Mouse (Mus musculus) stomach, embryonic 16.5 days (tissue): ENCODE measurements around the gene Slc36a1. TPM values are rescaled to one million over a fixed set of nuclear protein-coding genes. Genes with fewer than 3 reads are reported as not detected.
A peak's percentile ranks its signal among the peaks of the same experiment; 100 is the strongest.

Experiments
- ATAC-seq: fragments of 200-750 bp; cut with Nextera tagmentation; 2 replicates; pipeline ENCODE4 v1.8.0; 2017; ENCODE audit warnings: moderate number of reproducible peaks, moderate TSS enrichment; ENCODE audit not compliant: insufficient read depth, low FRiP score
- H3K27ac ChIP-seq: fragments of 300-500 bp; sonication (generic); 2 replicates; pipeline ENCODE4 v1.5.1; 2014; ENCODE audit warnings: low read length
- H3K27me3 ChIP-seq: fragments of 300-500 bp; sonication (generic); 2 replicates; pipeline ENCODE4 v1.6.1; 2014; ENCODE audit warnings: low read length, control low read depth, mixed read lengths; ENCODE audit not compliant: control insufficient read depth, insufficient read depth
- H3K36me3 ChIP-seq: fragments of 300-500 bp; sonication (generic); 2 replicates; pipeline ENCODE4 v1.6.1; 2014; ENCODE audit warnings: low read length; ENCODE audit not compliant: control insufficient read depth, insufficient read depth
- H3K4me1 ChIP-seq: fragments of 300-500 bp; sonication (generic); 2 replicates; pipeline ENCODE4 v1.6.1; 2014; ENCODE audit warnings: low read length, control low read depth, mixed read lengths; ENCODE audit not compliant: control insufficient read depth, insufficient read depth
- H3K4me2 ChIP-seq: fragments of 300-500 bp; sonication (generic); 2 replicates; pipeline ENCODE4 v1.6.1; 2014; ENCODE audit warnings: low read depth, low read length, mixed read lengths
- H3K4me3 ChIP-seq: fragments of 300-500 bp; sonication (generic); replicated peaks from 2 replicates; pipeline ENCODE4 v1.5.1; 2014; ENCODE audit warnings: mild to moderate bottlenecking, low read length
- H3K9ac ChIP-seq: fragments of 300-500 bp; sonication (generic); 2 replicates; pipeline ENCODE4 v1.6.1; 2014; ENCODE audit warnings: low read length
- H3K9me3 ChIP-seq: fragments of 300-500 bp; sonication (generic); replicated peaks from 2 replicates; pipeline ENCODE4 v1.6.1; 2016; ENCODE audit warnings: low read length, control low read depth; ENCODE audit not compliant: control insufficient read depth
- WGBS: fragments of 180-500 bp; shearing (Covaris S2); extraction: QIAGEN DNeasy Blood & Tissue Kit; methylation state at CpG from one replicate; pipeline ENCODE4 v1.1.7; 2014; 5-methylcytosine and 5-hydroxymethylcytosine counted together
- polyA plus RNA-seq: library from polyadenylated mRNA; unstranded; fragments of >200 nt; fragmentation: Nextera tagmentation; extraction: Ambion mirVana; gene quantifications from 2 replicates; pipeline ENCODE4 v1.2.1, GENCODE M21; 2015

The Slc36a1 gene
- polyA plus RNA-seq, 1 experiment from 2014 or later, result 2.3 TPM

- Histone ChIP-seq H3K27me3 (no peaks in the 10 kb centered on the region), H3K27ac (no peak overlapping the region), H3K9me3 (no peaks in the 10 kb centered on the region), H3K36me3 (no peaks in the 10 kb centered on the region), H3K9ac (no peak overlapping the region), H3K4me3 (no peak overlapping the region), H3K4me1 (no peaks in the 10 kb centered on the region), H3K4me2 (no peak overlapping the region)
- ATAC-seq, result no peak
- 75% methylated on average over 8 of the region's 8 CpGs for WGBS
Measured at GRCm38 (mm10) chr11:55197740-55198510, 6.2 kb upstream of the Slc36a1 start.

- Histone ChIP-seq H3K4me3 (peak overlapping the region; percentile 86), H3K27me3 (no peaks in the 10 kb centered on the region), H3K4me2 (peak overlapping the region; percentile 98), H3K36me3 (no peaks in the 10 kb centered on the region), H3K9me3 (no peaks in the 10 kb centered on the region), H3K27ac (no peak overlapping the region), H3K4me1 (peaks cover 8% of the 10 kb centered on the region), H3K9ac (peak overlapping the region; percentile 78)
- peak; percentile 46 for ATAC-seq
- 3% methylated on average over 17 of the region's 17 CpGs for WGBS
Measured at GRCm38 (mm10) chr11:55204602-55205001, 452 bp downstream of the Slc36a1 start.

GRCm38 (mm10) chr11:55208001-55208690, 4.0 kb downstream of the Slc36a1 start:
- peak overlapping the region; percentile 24; the same call in 1 of the 2 replicates for H3K27ac ChIP-seq
- ATAC-seq, result no peak

GRCm38 (mm10) chr11:55209032-55209431, 4.9 kb downstream of the Slc36a1 start:
- no peaks in the 10 kb centered on the region for H3K36me3 ChIP-seq
- no peak for ATAC-seq
- peak overlapping the region; percentile 24; the same call in 1 of the 2 replicates for H3K27ac ChIP-seq
- H3K9me3 ChIP-seq, result no peaks in the 10 kb centered on the region
- no peaks in the 10 kb centered on the region for H3K27me3 ChIP-seq
- no peak overlapping the region for H3K9ac ChIP-seq
- H3K4me1 ChIP-seq, result peaks cover 18% of the 10 kb centered on the region
- H3K4me3 ChIP-seq, result no peak overlapping the region
- no peak overlapping the region for H3K4me2 ChIP-seq
- WGBS, result 62% methylated on average over 2 of the region's 2 CpGs

More at GRCm38 (mm10) chr11:55208001-55208690, 4.0 kb downstream of the Slc36a1 start:
- Histone ChIP-seq H3K36me3 (no peaks in the 10 kb centered on the region), H3K4me1 (peaks cover 18% of the 10 kb centered on the region), H3K9ac (no peak overlapping the region), H3K4me3 (no peak overlapping the region), H3K27me3 (no peaks in the 10 kb centered on the region), H3K4me2 (no peak overlapping the region), H3K9me3 (no peaks in the 10 kb centered on the region)
- WGBS, result 49% methylated on average over 6 of the region's 6 CpGs

GRCm38 (mm10) chr11:55209626-55210353, 5.6 kb downstream of the Slc36a1 start:
- no peaks in the 10 kb centered on the region for H3K27me3 ChIP-seq
- peaks cover 18% of the 10 kb centered on the region for H3K4me1 ChIP-seq
- H3K4me3 ChIP-seq, result no peak overlapping the region
- ATAC-seq, result peak; percentile 51; the same call in 1 of the 2 replicates
- no peak overlapping the region for H3K9ac ChIP-seq
- 0 out of 2 replicates have a peak overlapping the region, but pooled peaks have one; percentile 19 for H3K27ac ChIP-seq
- H3K9me3 ChIP-seq, result no peaks in the 10 kb centered on the region
- H3K36me3 ChIP-seq, result no peaks in the 10 kb centered on the region
- peak overlapping the region; percentile 2; the same call in 1 of the 2 replicates for H3K4me2 ChIP-seq
- 55% methylated on average over 6 of the region's 6 CpGs for WGBS

- no peak overlapping the region for H3K9ac ChIP-seq
- no peaks in the 10 kb centered on the region for H3K36me3 ChIP-seq
- ATAC-seq, result no peak
- peaks cover 17% of the 10 kb centered on the region for H3K4me1 ChIP-seq
- 92% methylated on average over 4 of the region's 4 CpGs for WGBS
- H3K4me3 ChIP-seq, result no peak overlapping the region
- no peaks in the 10 kb centered on the region for H3K27me3 ChIP-seq
- H3K27ac ChIP-seq, result no peak overlapping the region
- no peaks in the 10 kb centered on the region for H3K9me3 ChIP-seq
- H3K4me2 ChIP-seq, result no peak overlapping the region
Measured at GRCm38 (mm10) chr11:55213518-55213917, 9.4 kb downstream of the Slc36a1 start.

- Histone ChIP-seq H3K36me3 (no peaks in the 10 kb centered on the region), H3K4me1 (peaks cover 14% of the 10 kb centered on the region), H3K27me3 (no peaks in the 10 kb centered on the region), H3K9ac (no peak overlapping the region), H3K4me3 (no peak overlapping the region), H3K4me2 (no peak overlapping the region), H3K9me3 (no peaks in the 10 kb centered on the region), H3K27ac (no peak overlapping the region)
- no peak for ATAC-seq
- 79% methylated on average over 5 of the region's 5 CpGs for WGBS
Measured at GRCm38 (mm10) chr11:55214161-55214560, 10.0 kb downstream of the Slc36a1 start.

- Histone ChIP-seq H3K4me1 (peaks cover 6% of the 10 kb centered on the region), H3K27ac (no peak overlapping the region)
- WGBS, result 68% methylated on average over 3 of the region's 3 CpGs
Measured at GRCm38 (mm10) chr11:55214978-55215377, 10.8 kb downstream of the Slc36a1 start.

More at GRCm38 (mm10) chr11:55214978-55215377, 10.8 kb downstream of the Slc36a1 start:
- H3K9ac ChIP-seq, result no peak overlapping the region
- H3K4me3 ChIP-seq, result no peak overlapping the region
- H3K9me3 ChIP-seq, result no peaks in the 10 kb centered on the region
- H3K27me3 ChIP-seq, result no peaks in the 10 kb centered on the region
- no peak for ATAC-seq
- H3K4me2 ChIP-seq, result no peak overlapping the region
- H3K36me3 ChIP-seq, result no peaks in the 10 kb centered on the region
